Mouse (Mus musculus) CH12.LX (cell line): ENCODE data around the gene Psma6.

Experiments used
- POLR2A ChIP-seq: IDR thresholded peaks from 2 replicates; pipeline ENCODE4 v1.6.1; 2011; ENCODE audit warnings: low read depth, mild to moderate bottlenecking, improper control_type of control experiment, low read length
- USF1 ChIP-seq: IDR thresholded peaks from 2 replicates; pipeline ENCODE4 v1.6.1; 2014; ENCODE audit warnings: low read depth, mild to moderate bottlenecking, inconsistent platforms, low read length, improper control_type of control experiment
- ZC3H11A ChIP-seq: IDR thresholded peaks from 2 replicates; pipeline ENCODE4 v1.6.1; 2012; ENCODE audit warnings: low read depth, mild to moderate bottlenecking, inconsistent platforms, low read length, improper control_type of control experiment

GRCm38 (mm10) chr12:55392120-55392519 is 8.1 kb downstream of the Psma6 start:
- TF ChIP-seq USF1 (no peak), POLR2A (no peak), ZC3H11A (no peak)
